Mouse (Mus musculus) embryonic facial prominence, embryonic 11.5 days (tissue): ENCODE results near the gene Gm4131. TPM values are rescaled to one million over a fixed set of nuclear protein-coding genes. Genes with fewer than 3 reads are reported as not detected.
A peak's percentile ranks its signal among the peaks of the same experiment; 100 is the strongest.

Experiments
- ATAC-seq: fragments of 200-750 bp; cut with Nextera tagmentation; replicated peaks from 2 replicates; pipeline ENCODE4 v1.8.0; 2017; ENCODE audit warnings: low read depth; ENCODE audit not compliant: insufficient number of reproducible peaks, low FRiP score, low TSS enrichment
- DNase-seq: peaks from one replicate; pipeline ENCODE4 v3.0.0-alpha.2; 2015; ENCODE audit warnings: low spot score
- H3K27ac ChIP-seq: fragments of 300-500 bp; sonication (generic); replicated peaks from 2 replicates; pipeline ENCODE4 v1.5.1; 2014; ENCODE audit warnings: mild to moderate bottlenecking, low read depth, low read length, control low read depth
- H3K27me3 ChIP-seq: fragments of 300-500 bp; sonication (generic); 2 replicates; pipeline ENCODE4 v1.6.1; 2014; ENCODE audit warnings: mild to moderate bottlenecking, low read length, moderate library complexity, mixed read lengths; ENCODE audit not compliant: control insufficient read depth, insufficient read depth
- H3K36me3 ChIP-seq: fragments of 300-500 bp; sonication (generic); replicated peaks from 2 replicates; pipeline ENCODE4 v1.6.1; 2014; ENCODE audit warnings: low read depth, mild to moderate bottlenecking, low read length, moderate library complexity, mixed read lengths; ENCODE audit not compliant: control insufficient read depth, insufficient read depth
- H3K4me1 ChIP-seq: fragments of 300-500 bp; sonication (generic); 2 replicates; pipeline ENCODE4 v1.6.1; 2014; ENCODE audit warnings: low read length, mixed read lengths; ENCODE audit not compliant: control insufficient read depth, insufficient read depth
- H3K4me2 ChIP-seq: fragments of 300-500 bp; sonication (generic); 2 replicates; pipeline ENCODE4 v1.6.1; 2014; ENCODE audit warnings: low read depth, mild to moderate bottlenecking, control low read depth, low read length, moderate library complexity
- H3K4me3 ChIP-seq: fragments of 300-500 bp; sonication (generic); 2 replicates; pipeline ENCODE4 v1.5.1; 2014; ENCODE audit warnings: low read depth, low read length, control low read depth
- H3K9ac ChIP-seq: fragments of 300-500 bp; sonication (generic); replicated peaks from 2 replicates; pipeline ENCODE4 v1.6.1; 2014; ENCODE audit warnings: mild to moderate bottlenecking, control low read depth, low read length
- H3K9me3 ChIP-seq: fragments of 300-500 bp; sonication (generic); replicated peaks from 2 replicates; pipeline ENCODE4 v1.6.1; 2016; ENCODE audit warnings: mild to moderate bottlenecking, low read length, inconsistent platforms, mixed read lengths; ENCODE audit not compliant: control insufficient read depth
- WGBS: fragments of 180-500 bp; shearing (Covaris S2); extraction: QIAGEN DNeasy Blood & Tissue Kit; methylation state at CpG from one replicate; pipeline ENCODE4 v1.1.7; 2014; 5-methylcytosine and 5-hydroxymethylcytosine counted together
- polyA plus RNA-seq: library from polyadenylated mRNA; unstranded; fragments of >200 nt; fragmentation: Nextera tagmentation; extraction: Ambion mirVana; gene quantifications from 2 replicates; pipeline ENCODE4 v1.2.1, GENCODE M21; 2014

The Gm4131 gene
- polyA plus RNA-seq, 1 experiment from 2014 or later = not detected

GRCm38 (mm10) chr14:62561875-62562748, 4.6 kb downstream of the Gm4131 start:
- Histone ChIP-seq H3K4me1 (no peaks in the 10 kb centered on the region), H3K4me2 (no peak overlapping the region), H3K27ac (no peak overlapping the region), H3K9me3 (no peaks in the 10 kb centered on the region), H3K9ac (no peak overlapping the region), H3K4me3 (no peak overlapping the region), H3K27me3 (no peaks in the 10 kb centered on the region), H3K36me3 (no peaks in the 10 kb centered on the region)
- 57% methylated on average over 17 of the region's 17 CpGs for WGBS
- DNase-seq (peak; percentile 46), ATAC-seq (no peak)

GRCm38 (mm10) chr14:62557111-62557510, 9.6 kb downstream of the Gm4131 start:
- WGBS = 73% methylated on average over 3 of the region's 3 CpGs
- H3K4me3 ChIP-seq = no peak overlapping the region
- H3K9ac ChIP-seq = no peak overlapping the region
- no peak overlapping the region for H3K4me2 ChIP-seq
- H3K27ac ChIP-seq = no peak overlapping the region
- no peaks in the 10 kb centered on the region for H3K36me3 ChIP-seq
- H3K27me3 ChIP-seq = peaks cover 2% of the 10 kb centered on the region; the same call in 1 of the 2 replicates
- H3K4me1 ChIP-seq = no peaks in the 10 kb centered on the region; the same call in 1 of the 2 replicates
- DNase-seq = no peak
- no peaks in the 10 kb centered on the region for H3K9me3 ChIP-seq
- no peak for ATAC-seq

- Histone ChIP-seq H3K9me3 (no peaks in the 10 kb centered on the region), H3K27me3 (peaks cover 2% of the 10 kb centered on the region; the same call in 1 of the 2 replicates), H3K36me3 (no peaks in the 10 kb centered on the region), H3K27ac (no peak overlapping the region), H3K4me2 (peak overlapping the region; percentile 88), H3K9ac (peak overlapping the region; percentile 69), H3K4me3 (peak overlapping the region; percentile 54), H3K4me1 (no peaks in the 10 kb centered on the region; the same call in 1 of the 2 replicates)
- ATAC-seq = peak; percentile 78
- DNase-seq = peak; percentile 26
- 11% methylated on average over 38 of the region's 38 CpGs for WGBS
These were observed 10.6 kb downstream of the Gm4131 start for GRCm38 (mm10) chr14:62555840-62556810.

GRCm38 (mm10) chr14:62555309-62555829, 11.4 kb downstream of the Gm4131 start, which contains the start of gene Fam124a:
Gene Fam124a (plus strand): TSS chr14:62555737.
- 0% methylated on average over 51 of the region's 51 CpGs for WGBS
- peak; percentile 85 for ATAC-seq
- no peak within 1 kb of the TSS for H3K27ac ChIP-seq
- H3K4me2 ChIP-seq = peak within 1 kb of the TSS; percentile 88
- H3K4me3 ChIP-seq = peak within 1 kb of the TSS; percentile 54
- no peaks in the 10 kb centered on the region for H3K9me3 ChIP-seq
- H3K9ac ChIP-seq = peak within 1 kb of the TSS; percentile 69
- no peaks in the 10 kb centered on the region; the same call in 1 of the 2 replicates for H3K4me1 ChIP-seq
- H3K27me3 ChIP-seq = peaks cover 2% of the 10 kb centered on the region; the same call in 1 of the 2 replicates
- no peaks in the 10 kb centered on the region for H3K36me3 ChIP-seq
- peak; percentile 86 for DNase-seq

GRCm38 (mm10) chr14:62553786-62554185, 12.9 kb downstream of the Gm4131 start:
- no peak for DNase-seq
- ATAC-seq = no peak
- 82% methylated on average over 5 of the region's 5 CpGs for WGBS
- H3K4me1 ChIP-seq = no peaks in the 10 kb centered on the region; the same call in 1 of the 2 replicates
- H3K4me2 ChIP-seq = no peak overlapping the region
- no peak overlapping the region for H3K27ac ChIP-seq
- peaks cover 2% of the 10 kb centered on the region; the same call in 1 of the 2 replicates for H3K27me3 ChIP-seq
- no peaks in the 10 kb centered on the region for H3K9me3 ChIP-seq
- no peaks in the 10 kb centered on the region for H3K36me3 ChIP-seq
- H3K9ac ChIP-seq = no peak overlapping the region
- no peak overlapping the region for H3K4me3 ChIP-seq

- Histone ChIP-seq H3K27me3 (peaks cover 2% of the 10 kb centered on the region; the same call in 1 of the 2 replicates), H3K9ac (no peak overlapping the region), H3K36me3 (no peaks in the 10 kb centered on the region), H3K4me2 (no peak overlapping the region), H3K9me3 (no peaks in the 10 kb centered on the region), H3K27ac (no peak overlapping the region), H3K4me3 (no peak overlapping the region), H3K4me1 (no peaks in the 10 kb centered on the region; the same call in 1 of the 2 replicates)
- ATAC-seq (no peak), DNase-seq (no peak)
- WGBS = 91% methylated on average over 4 of the region's 4 CpGs
These were observed 13.9 kb downstream of the Gm4131 start for GRCm38 (mm10) chr14:62552771-62553170.

- Histone ChIP-seq H3K36me3 (no peaks in the 10 kb centered on the region), H3K27ac (no peak overlapping the region), H3K9me3 (no peaks in the 10 kb centered on the region), H3K27me3 (no peaks in the 10 kb centered on the region), H3K4me1 (no peaks in the 10 kb centered on the region), H3K9ac (no peak overlapping the region), H3K4me3 (no peak overlapping the region), H3K4me2 (no peak overlapping the region)
- ATAC-seq (no peak), DNase-seq (no peak)
- 34% methylated on average over 3 of the region's 4 CpGs for WGBS
These were observed 16.6 kb downstream of the Gm4131 start for GRCm38 (mm10) chr14:62550121-62550520.
